Mouse (Mus musculus) neural tube, embryonic 14.5 days (tissue): ENCODE measurements around the gene St6gal1. TPM values are rescaled to one million over a fixed set of nuclear protein-coding genes. Genes with fewer than 3 reads are reported as not detected.

Experiments used
- ATAC-seq: fragments of 200-750 bp; cut with Nextera tagmentation; 2 replicates; pipeline ENCODE4 v1.8.0; 2017; ENCODE audit warnings: low read depth, mild to moderate bottlenecking, moderate TSS enrichment, moderate library complexity
- H3K27ac ChIP-seq: fragments of 300-500 bp; sonication (generic); 2 replicates; pipeline ENCODE4 v1.5.1; 2014; ENCODE audit warnings: low read depth, mild to moderate bottlenecking, control low read depth, low read length, moderate library complexity, mixed read lengths
- H3K27me3 ChIP-seq: fragments of 300-500 bp; sonication (generic); 2 replicates; pipeline ENCODE4 v1.6.1; 2014; ENCODE audit warnings: low read length; ENCODE audit not compliant: control insufficient read depth, insufficient read depth
- H3K36me3 ChIP-seq: fragments of 300-500 bp; sonication (generic); 2 replicates; pipeline ENCODE4 v1.6.1; 2014; ENCODE audit warnings: low read length, mixed read lengths; ENCODE audit not compliant: control insufficient read depth, insufficient read depth
- H3K4me1 ChIP-seq: fragments of 300-500 bp; sonication (generic); 2 replicates; pipeline ENCODE4 v1.6.1; 2014; ENCODE audit warnings: low read length; ENCODE audit not compliant: control insufficient read depth, insufficient read depth
- H3K4me2 ChIP-seq: fragments of 300-500 bp; sonication (generic); 2 replicates; pipeline ENCODE4 v1.6.1; 2014; ENCODE audit warnings: mild to moderate bottlenecking, low read depth, low read length, control low read depth
- H3K4me3 ChIP-seq: fragments of 300-500 bp; sonication (generic); 2 replicates; pipeline ENCODE4 v1.5.1; 2014; ENCODE audit warnings: low read depth, low read length, control low read depth, mixed read lengths
- H3K9ac ChIP-seq: fragments of 300-500 bp; sonication (generic); replicated peaks from 2 replicates; pipeline ENCODE4 v1.6.1; 2014; ENCODE audit warnings: low read depth, mild to moderate bottlenecking, control low read depth, low read length, mixed read lengths
- H3K9me3 ChIP-seq: fragments of 300-500 bp; sonication (generic); 2 replicates; pipeline ENCODE4 v1.6.1; 2016; ENCODE audit warnings: low read length; ENCODE audit not compliant: control insufficient read depth
- WGBS: fragments of 180-500 bp; shearing (Covaris S2); extraction: QIAGEN DNeasy Blood & Tissue Kit; methylation state at CpG from one replicate; pipeline ENCODE4 v1.1.7; 2014; 5-methylcytosine and 5-hydroxymethylcytosine counted together
- polyA plus RNA-seq: library from polyadenylated mRNA; unstranded; fragments of >200 nt; fragmentation: Nextera tagmentation; extraction: Ambion mirVana; gene quantifications from 2 replicates; pipeline ENCODE4 v1.2.1, GENCODE M21; 2014

Gene St6gal1
- polyA plus RNA-seq, 1 experiment from 2014 or later = 23.0 TPM

DNA sequence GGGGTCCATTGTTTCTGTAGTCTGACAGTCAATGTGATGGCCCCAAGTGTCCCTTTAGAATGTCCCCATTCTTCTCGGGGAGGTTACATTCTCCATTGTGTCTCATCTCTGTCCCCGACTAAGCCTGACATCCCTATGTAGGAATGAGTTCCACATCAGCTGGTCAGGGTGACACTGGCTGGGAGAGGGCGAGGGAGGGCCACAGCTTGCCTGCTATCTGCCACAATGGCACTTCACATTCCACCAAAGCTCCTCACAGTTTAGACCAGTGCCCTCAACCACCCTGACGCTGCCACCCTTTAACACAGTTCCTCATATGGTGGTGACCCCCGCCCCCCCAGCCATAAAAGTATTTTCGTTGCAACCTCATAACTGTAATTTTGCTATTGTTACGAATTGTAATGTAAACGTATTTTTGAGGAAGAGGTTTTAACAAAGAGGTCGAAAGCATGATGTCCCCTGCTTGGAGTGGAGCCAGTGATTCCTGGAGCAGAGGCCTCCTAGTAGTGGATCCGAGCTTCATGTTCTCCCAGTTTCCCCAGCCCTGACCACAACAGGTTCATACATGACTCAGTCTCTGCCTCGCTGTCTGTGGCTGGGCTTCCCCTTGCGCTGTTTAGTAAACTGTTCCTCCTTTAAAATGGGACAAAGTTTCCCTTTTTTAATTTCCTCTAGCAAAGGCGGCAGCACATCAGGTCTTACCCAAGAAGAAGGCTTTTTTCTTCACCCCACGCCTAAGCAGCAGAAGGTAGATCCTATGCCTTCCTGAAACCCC, 47.4 kb downstream of the St6gal1 start:
- Histone ChIP-seq H3K4me1 (peaks cover 15% of the 10 kb centered on the region), H3K9ac (no peak overlapping the region), H3K27me3 (no peaks in the 10 kb centered on the region), H3K9me3 (no peaks in the 10 kb centered on the region), H3K4me3 (no peak overlapping the region), H3K4me2 (no peak overlapping the region), H3K27ac (no peak overlapping the region), H3K36me3 (no peaks in the 10 kb centered on the region)
- 69% methylated on average over 14 of the region's 14 CpGs for WGBS
- ATAC-seq = no peak

DNA sequence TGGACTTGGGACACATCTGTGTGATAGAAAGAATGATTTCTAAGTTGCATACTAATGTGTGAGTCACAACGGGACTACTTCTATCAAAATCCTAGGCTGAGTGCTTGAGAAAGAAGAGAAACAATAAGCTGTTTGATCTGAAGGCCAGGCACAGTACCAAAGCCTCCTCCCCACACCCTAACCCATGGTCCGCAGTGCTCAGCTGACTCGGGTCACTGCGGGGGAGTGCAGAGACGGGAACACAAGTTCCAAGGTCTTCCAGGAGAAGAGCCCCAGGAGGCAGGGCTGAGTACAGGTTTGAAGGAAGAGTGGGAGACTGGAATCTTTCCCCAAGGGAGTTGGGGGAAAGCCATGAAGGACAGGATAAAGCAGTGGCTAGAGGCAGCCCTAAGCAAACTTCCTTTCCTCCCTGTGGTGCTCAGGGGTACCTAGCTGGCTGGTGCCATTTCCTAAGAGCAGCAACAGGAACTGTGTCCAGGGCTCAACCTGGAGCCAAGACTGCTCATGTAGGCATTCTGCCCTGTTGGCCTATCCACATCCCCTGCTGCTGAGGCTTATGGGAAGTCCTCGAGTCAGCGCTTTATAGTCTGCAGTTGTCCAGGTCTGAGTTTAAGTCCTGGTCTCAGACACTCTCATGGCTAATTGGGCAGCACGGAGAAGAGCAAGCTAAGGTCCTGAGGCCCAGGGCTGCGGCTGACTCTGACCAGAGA, 48.1 kb downstream of the St6gal1 start:
- Histone ChIP-seq H3K4me1 (peaks cover 15% of the 10 kb centered on the region), H3K9me3 (no peaks in the 10 kb centered on the region), H3K27me3 (no peaks in the 10 kb centered on the region), H3K4me2 (no peak overlapping the region), H3K27ac (no peak overlapping the region), H3K36me3 (no peaks in the 10 kb centered on the region), H3K4me3 (no peak overlapping the region), H3K9ac (no peak overlapping the region)
- WGBS = 56% methylated on average over 9 of the region's 9 CpGs
- no peak for ATAC-seq

DNA sequence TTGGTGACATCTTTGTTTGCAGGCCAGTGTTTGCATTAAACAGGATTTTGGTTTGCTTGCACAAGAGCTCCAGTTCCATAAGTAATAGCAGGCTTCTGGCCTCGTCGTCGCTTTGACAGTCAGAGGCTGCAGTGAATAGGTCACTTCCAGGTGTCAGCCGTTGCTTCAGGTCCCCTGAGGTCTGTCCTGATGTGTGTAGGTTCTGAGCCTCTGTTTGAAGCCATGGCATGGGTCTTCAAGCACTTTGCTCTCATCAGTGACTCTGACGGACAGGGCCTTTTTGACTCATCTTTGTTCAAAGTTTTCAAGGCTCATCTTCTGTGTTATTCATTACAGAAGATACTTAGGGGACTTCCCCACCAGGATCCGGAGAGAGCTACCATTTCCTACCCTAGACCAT, 49.5 kb downstream of the St6gal1 start:
- peaks cover 15% of the 10 kb centered on the region for H3K4me1 ChIP-seq
- no peak overlapping the region for H3K4me2 ChIP-seq
- no peak overlapping the region for H3K27ac ChIP-seq
- no peaks in the 10 kb centered on the region for H3K36me3 ChIP-seq
- no peaks in the 10 kb centered on the region for H3K9me3 ChIP-seq
- no peaks in the 10 kb centered on the region for H3K27me3 ChIP-seq
- ATAC-seq = no peak
- H3K4me3 ChIP-seq = no peak overlapping the region
- H3K9ac ChIP-seq = no peak overlapping the region
- 62% methylated on average over 6 of the region's 6 CpGs for WGBS

DNA sequence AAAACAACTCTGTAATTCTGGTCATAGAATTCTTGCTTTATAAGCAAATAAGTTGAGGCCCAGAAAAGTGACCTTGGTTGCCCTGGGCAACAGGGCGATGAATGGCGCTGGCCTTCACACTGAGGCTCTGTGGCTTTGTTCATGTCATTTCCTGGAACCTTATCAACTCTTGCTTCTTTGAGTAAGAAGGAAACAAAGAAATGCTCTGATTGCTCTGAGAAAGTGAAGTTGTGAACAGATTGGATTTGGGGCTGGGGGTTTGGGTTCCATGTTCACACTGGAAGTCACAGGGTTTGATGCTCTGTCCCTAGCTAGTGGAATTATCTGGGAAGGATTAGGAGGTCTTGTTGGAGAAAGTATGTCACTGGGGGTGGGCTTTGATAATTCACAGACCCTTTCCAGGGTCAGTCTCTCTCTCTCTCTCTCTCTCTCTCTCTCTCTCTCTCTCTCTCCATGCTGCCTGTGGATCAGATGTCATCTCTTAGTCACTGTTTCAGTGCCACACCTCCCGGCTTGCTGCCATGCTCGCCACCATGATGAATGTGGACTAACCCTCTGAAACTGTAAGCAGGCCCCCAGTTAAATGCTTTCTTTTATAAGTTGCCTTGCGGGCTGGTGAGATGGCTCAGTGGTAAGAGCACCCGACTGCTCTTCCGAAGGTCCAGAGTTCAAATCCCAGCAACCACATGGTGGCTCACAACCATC, 50.2 kb downstream of the St6gal1 start:
- H3K4me3 ChIP-seq = no peak overlapping the region
- H3K27me3 ChIP-seq = no peaks in the 10 kb centered on the region
- peaks cover 14% of the 10 kb centered on the region for H3K4me1 ChIP-seq
- 85% methylated on average over 7 of the region's 7 CpGs for WGBS
- no peak overlapping the region for H3K27ac ChIP-seq
- no peak overlapping the region for H3K4me2 ChIP-seq
- H3K36me3 ChIP-seq = no peaks in the 10 kb centered on the region
- no peaks in the 10 kb centered on the region for H3K9me3 ChIP-seq
- no peak for ATAC-seq
- no peak overlapping the region for H3K9ac ChIP-seq

DNA sequence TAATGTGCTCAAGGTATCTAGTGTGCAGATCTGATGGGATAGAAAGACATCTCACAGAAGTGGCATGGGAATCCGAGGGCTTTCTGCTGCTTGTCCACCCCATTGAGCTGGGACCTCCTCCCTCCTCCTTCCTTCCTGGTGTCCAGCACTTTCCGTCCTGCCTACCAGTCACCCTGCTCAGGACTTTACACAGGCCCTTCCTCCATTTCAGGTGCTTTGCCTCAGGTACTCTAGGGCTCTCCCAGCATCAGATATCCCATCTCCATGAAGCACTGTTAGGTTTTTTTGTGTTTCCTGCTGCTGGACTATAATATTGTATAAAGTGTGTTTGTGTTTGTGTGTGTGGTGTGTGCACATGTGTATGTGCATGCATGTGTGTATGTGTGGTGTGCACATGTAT, 51.1 kb downstream of the St6gal1 start:
- no peaks in the 10 kb centered on the region for H3K9me3 ChIP-seq
- ATAC-seq = no peak
- no peak overlapping the region for H3K9ac ChIP-seq
- no peaks in the 10 kb centered on the region for H3K27me3 ChIP-seq
- H3K27ac ChIP-seq = no peak overlapping the region
- peaks cover 5% of the 10 kb centered on the region for H3K4me1 ChIP-seq
- 96% methylated on average over 2 of the region's 2 CpGs for WGBS
- no peak overlapping the region for H3K4me2 ChIP-seq
- no peak overlapping the region for H3K4me3 ChIP-seq
- H3K36me3 ChIP-seq = no peaks in the 10 kb centered on the region

DNA sequence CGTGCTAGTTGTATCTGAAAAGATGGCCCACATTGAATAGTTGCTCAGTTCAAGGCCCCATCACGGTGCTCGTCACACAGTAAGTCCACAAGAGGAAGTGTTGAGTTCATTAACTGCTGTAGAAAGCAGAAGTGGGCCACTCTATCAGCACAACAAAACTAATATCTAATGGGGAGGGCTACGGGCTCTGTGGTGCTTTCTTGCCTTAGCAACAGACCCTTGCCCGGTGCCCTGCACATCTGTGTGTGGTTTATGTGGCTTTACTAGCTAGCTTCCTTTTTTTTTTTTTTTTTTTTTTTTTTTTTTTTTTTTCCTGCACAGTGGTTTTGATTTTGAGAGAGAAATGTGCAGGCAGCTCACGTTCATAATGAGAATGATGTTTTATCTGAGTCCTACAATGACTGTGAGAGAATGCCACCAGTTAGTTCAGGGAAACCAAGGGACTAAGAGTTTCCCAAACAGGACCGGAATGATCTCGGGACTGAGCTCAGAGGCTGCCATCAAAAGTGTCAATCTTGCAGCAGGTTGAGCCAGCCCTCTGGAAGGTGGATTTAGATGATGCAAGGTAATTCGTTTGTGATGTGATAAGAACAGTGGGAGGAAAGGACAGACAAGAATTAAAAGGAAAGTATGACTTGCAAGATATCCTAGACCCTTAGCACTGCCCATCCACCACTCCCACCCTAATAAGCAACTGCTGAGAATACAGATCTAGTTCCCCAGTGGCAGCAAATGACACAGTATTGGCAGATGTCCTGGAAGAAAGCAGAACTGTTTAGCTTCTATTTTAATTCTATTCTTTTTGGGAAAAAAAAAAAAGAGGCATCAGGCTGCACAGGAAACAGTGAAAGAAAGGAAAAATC, 55.6 kb downstream of the St6gal1 start:
- Histone ChIP-seq H3K27ac (no peak overlapping the region), H3K9me3 (no peaks in the 10 kb centered on the region), H3K4me3 (no peak overlapping the region), H3K27me3 (no peaks in the 10 kb centered on the region), H3K4me1 (no peaks in the 10 kb centered on the region), H3K9ac (no peak overlapping the region), H3K4me2 (no peak overlapping the region), H3K36me3 (no peaks in the 10 kb centered on the region)
- WGBS = 79% methylated on average over 9 of the region's 9 CpGs
- ATAC-seq = no peak

DNA sequence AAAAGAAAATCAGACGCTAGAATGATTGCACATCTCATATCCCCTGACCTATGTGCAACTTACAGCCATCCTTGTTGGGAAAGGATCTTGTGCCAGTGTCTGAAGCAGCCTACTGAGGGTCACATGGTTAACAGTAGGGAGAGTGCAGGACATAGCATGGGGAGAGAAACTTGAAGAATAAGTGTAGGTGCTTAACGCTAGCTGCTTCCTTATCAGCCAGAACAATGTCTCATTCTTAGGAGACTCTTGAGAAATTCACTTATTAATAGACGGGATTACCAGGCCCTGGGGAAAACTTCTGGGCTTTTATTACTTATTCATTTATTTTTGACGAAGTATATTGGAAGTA, 56.2 kb downstream of the St6gal1 start:
- no peak overlapping the region for H3K4me3 ChIP-seq
- no peaks in the 10 kb centered on the region for H3K9me3 ChIP-seq
- 65% methylated on average over 4 of the region's 4 CpGs for WGBS
- H3K27ac ChIP-seq = no peak overlapping the region
- H3K9ac ChIP-seq = no peak overlapping the region
- no peak overlapping the region for H3K4me2 ChIP-seq
- no peaks in the 10 kb centered on the region for H3K27me3 ChIP-seq
- H3K4me1 ChIP-seq = no peaks in the 10 kb centered on the region
- H3K36me3 ChIP-seq = no peaks in the 10 kb centered on the region
- no peak for ATAC-seq

DNA sequence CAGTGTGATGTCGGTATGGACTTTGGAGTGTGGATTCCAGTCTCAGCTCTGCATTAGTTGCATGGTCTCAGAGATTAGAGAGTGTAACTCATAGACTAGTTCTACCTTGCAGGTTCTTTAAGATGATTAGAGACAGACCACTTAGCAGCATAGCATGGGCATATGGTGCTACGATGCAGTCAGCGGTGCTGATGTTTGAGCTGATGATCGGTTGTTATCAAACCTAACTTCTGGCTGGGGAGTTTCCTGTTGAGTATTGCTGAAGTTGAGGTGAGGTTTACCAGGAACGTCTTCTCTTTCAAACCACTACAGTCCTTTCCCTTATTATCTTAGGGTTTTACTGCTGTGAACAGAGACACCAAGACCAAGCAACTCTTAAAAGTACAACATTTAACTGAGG, 57.7 kb downstream of the St6gal1 start:
- Histone ChIP-seq H3K27me3 (no peaks in the 10 kb centered on the region), H3K27ac (no peak overlapping the region), H3K9ac (no peak overlapping the region), H3K4me2 (no peak overlapping the region), H3K36me3 (no peaks in the 10 kb centered on the region), H3K4me1 (no peaks in the 10 kb centered on the region), H3K9me3 (no peaks in the 10 kb centered on the region), H3K4me3 (no peak overlapping the region)
- 91% methylated on average over 5 of the region's 5 CpGs for WGBS
- ATAC-seq = no peak
